Mouse (Mus musculus): ENCODE measurements around the gene Hist1h4h. TPM values are rescaled to one million over a fixed set of nuclear protein-coding genes. Genes with fewer than 3 reads are reported as not detected.
"Not testable (repeated sequence)": the region's sequence is repeated elsewhere in the genome, so short reads cannot be mapped to it uniquely, and the experiment has no call there.

Hist1h4h gene
- polyA plus RNA-seq, 1 experiment: 16.9 TPM

- Histone ChIP-seq H3K4me1 (ENCODE audit: control insufficient read depth, insufficient read depth, low read length) (no peaks in the 10 kb centered on the region), H3K9ac (ENCODE audit: low read depth, poor library complexity, severe bottlenecking) (peak overlapping the region; percentile 96), H3K9me3 (replicated peaks; ENCODE audit: control insufficient read depth, insufficient read depth, low read length, poor library complexity, severe bottlenecking) (no peaks in the 10 kb centered on the region), H3K4me3 (ENCODE audit: low read depth, low read length) (no peak overlapping the region), H3K27ac (ENCODE audit: insufficient read depth, low read length) (peak overlapping the region; percentile 44), H3K27me3 (ENCODE audit: control insufficient read depth, insufficient read depth, low read length, poor library complexity, severe bottlenecking) (no peaks in the 10 kb centered on the region), H3K36me3 (ENCODE audit: control insufficient read depth, insufficient read depth, low read length, poor library complexity, severe bottlenecking) (no peaks in the 10 kb centered on the region)
- TF ChIP-seq POLR2A (IDR thresholded peaks at IDR 0.05; ENCODE audit: insufficient read depth, low read length): no peak
- TF ChIP-seq EP300 (IDR thresholded peaks at IDR 0.05; ENCODE audit: insufficient read depth, low read depth, low read length): no peak
- TF ChIP-seq CTCF (IDR thresholded peaks at IDR 0.05; ENCODE audit: low read depth, low read length): no peak
Observed at GRCm38 (mm10) chr13:23572218-23573033, 41.6 kb downstream of the Hist1h4h start.

DNA sequence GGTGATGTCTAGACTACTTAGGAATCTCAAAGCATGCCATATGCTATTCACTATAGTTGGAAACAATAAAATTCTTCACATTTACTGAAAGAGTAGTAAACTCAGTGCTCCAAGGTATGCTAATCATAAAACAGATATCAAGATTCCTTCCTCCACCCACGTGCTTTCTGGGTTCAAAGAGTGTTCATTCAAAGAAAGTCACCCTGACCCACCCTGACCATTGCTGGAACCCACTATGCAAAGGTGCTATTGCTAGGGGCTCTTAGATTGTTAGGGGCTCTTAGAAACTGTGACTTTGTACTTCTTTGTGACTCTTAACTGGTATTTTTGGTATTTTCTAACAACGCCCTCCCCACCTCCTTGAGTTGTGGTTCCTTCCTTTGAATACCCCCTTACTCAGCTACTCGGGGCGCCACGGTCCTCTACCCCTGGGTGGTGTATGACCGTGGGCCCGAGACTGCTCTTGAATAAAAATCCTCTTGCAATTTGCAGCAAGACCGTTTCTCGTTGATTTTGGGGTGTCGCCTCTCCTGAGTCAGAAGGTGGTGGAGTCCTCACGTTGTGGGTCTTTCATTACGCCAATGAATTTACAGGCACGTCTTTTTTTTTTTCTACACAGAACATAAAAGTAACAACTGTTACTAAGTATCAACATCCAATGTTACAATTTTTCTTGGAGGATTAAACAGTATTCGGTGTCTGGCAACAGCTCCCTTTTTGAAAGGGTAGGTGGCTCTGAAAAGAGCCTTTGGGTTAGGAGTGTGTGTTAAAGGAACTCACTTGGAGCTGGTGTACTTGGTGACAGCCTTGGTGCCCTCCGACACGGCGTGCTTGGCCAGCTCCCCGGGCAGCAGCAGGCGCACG, 42.4 kb downstream of the Hist1h4h start:
- peak overlapping the region; percentile 72 for H3K4me3 ChIP-seq (ENCODE audit: low read depth, low read length)
- not testable (repeated sequence) for H3K36me3 ChIP-seq (ENCODE audit: control insufficient read depth, insufficient read depth, low read length, poor library complexity, severe bottlenecking); H3K4me1 ChIP-seq (ENCODE audit: control insufficient read depth, insufficient read depth, low read length); H3K27me3 ChIP-seq (ENCODE audit: control insufficient read depth, insufficient read depth, low read length, poor library complexity, severe bottlenecking); H3K9me3 ChIP-seq (replicated peaks; ENCODE audit: control insufficient read depth, insufficient read depth, low read length, poor library complexity, severe bottlenecking)
- peak overlapping the region; percentile 97 for H3K27ac ChIP-seq (ENCODE audit: insufficient read depth, low read length)
- peak overlapping the region; percentile 96 for H3K9ac ChIP-seq (ENCODE audit: low read depth, poor library complexity, severe bottlenecking)

DNA sequence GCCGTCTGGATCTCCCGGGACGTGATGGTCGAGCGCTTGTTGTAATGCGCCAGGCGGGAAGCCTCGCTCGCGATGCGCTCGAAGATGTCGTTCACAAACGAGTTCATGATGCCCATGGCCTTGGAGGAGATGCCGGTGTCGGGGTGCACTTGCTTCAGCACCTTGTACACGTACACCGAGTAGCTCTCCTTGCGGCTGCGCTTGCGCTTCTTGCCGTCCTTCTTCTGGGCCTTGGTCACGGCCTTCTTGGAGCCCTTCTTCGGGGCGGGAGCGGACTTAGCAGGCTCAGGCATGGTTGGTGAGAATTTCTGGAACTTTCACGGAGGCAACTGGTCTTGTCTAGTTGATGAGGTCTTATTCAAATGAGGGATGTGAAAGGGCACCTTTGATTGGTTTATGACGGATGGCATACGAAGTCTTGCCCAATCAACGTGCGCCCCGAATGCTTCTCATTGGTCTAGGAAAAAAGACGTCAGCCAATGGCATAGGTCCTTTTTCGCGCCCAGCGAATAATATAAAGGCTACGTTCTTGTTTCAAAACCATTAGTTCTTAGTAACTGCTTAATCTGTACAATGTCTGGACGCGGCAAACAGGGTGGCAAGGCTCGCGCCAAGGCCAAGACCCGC, 43.2 kb downstream of the Hist1h4h start, which contains the start of the genes Hist1h2bf and Hist1h2ad:
Gene Hist1h2bf, minus strand, starts transcription at position 299 of the 627 bp plus-strand sequence.
Gene Hist1h2ad, plus strand, starts transcription at position 484 of the 627 bp plus-strand sequence.
- not testable (repeated sequence) for H3K9me3 ChIP-seq (replicated peaks; ENCODE audit: control insufficient read depth, insufficient read depth, low read length, poor library complexity, severe bottlenecking); H3K4me1 ChIP-seq (ENCODE audit: control insufficient read depth, insufficient read depth, low read length); H3K36me3 ChIP-seq (ENCODE audit: control insufficient read depth, insufficient read depth, low read length, poor library complexity, severe bottlenecking); H3K27me3 ChIP-seq (ENCODE audit: control insufficient read depth, insufficient read depth, low read length, poor library complexity, severe bottlenecking)
- Histone ChIP-seq H3K9ac (ENCODE audit: low read depth, poor library complexity, severe bottlenecking) (peak within 1 kb of the TSS; percentile 96), H3K4me3 (ENCODE audit: low read depth, low read length) (peak within 1 kb of the TSS; percentile 72), H3K27ac (ENCODE audit: insufficient read depth, low read length) (peak within 1 kb of the TSS; percentile 97)

GRCm38 (mm10) chr13:23574546-23575170, 43.8 kb downstream of the Hist1h4h start:
- Histone ChIP-seq H3K4me3 (ENCODE audit: low read depth, low read length) (peak overlapping the region; percentile 59), H3K27ac (ENCODE audit: insufficient read depth, low read length) (peak overlapping the region; percentile 96), H3K9ac (ENCODE audit: low read depth, poor library complexity, severe bottlenecking) (peak overlapping the region; percentile 82)
- H3K27me3 ChIP-seq (ENCODE audit: control insufficient read depth, insufficient read depth, low read length, poor library complexity, severe bottlenecking); H3K9me3 ChIP-seq (replicated peaks; ENCODE audit: control insufficient read depth, insufficient read depth, low read length, poor library complexity, severe bottlenecking); H3K36me3 ChIP-seq (ENCODE audit: control insufficient read depth, insufficient read depth, low read length, poor library complexity, severe bottlenecking); H3K4me1 ChIP-seq (ENCODE audit: control insufficient read depth, insufficient read depth, low read length): not testable (repeated sequence)
- peak; percentile 91 for TF ChIP-seq POLR2A (IDR thresholded peaks at IDR 0.05; ENCODE audit: insufficient read depth, low read length)

- Histone ChIP-seq H3K4me1 (ENCODE audit: control insufficient read depth, insufficient read depth, low read length) (no peaks in the 10 kb centered on the region), H3K36me3 (ENCODE audit: control insufficient read depth, insufficient read depth, low read length, poor library complexity, severe bottlenecking) (no peaks in the 10 kb centered on the region), H3K9ac (ENCODE audit: low read depth, poor library complexity, severe bottlenecking) (peak within 1 kb of the TSS; percentile 82), H3K27me3 (ENCODE audit: control insufficient read depth, insufficient read depth, low read length, poor library complexity, severe bottlenecking) (no peaks in the 10 kb centered on the region), H3K4me3 (ENCODE audit: low read depth, low read length) (peak within 1 kb of the TSS; percentile 85), H3K9me3 (replicated peaks; ENCODE audit: control insufficient read depth, insufficient read depth, low read length, poor library complexity, severe bottlenecking) (no peaks in the 10 kb centered on the region), H3K27ac (ENCODE audit: insufficient read depth, low read length) (peak within 1 kb of the TSS; percentile 96)
- TF ChIP-seq CTCF (IDR thresholded peaks at IDR 0.05; ENCODE audit: low read depth, low read length): no peak
- no peak for TF ChIP-seq POLR2A (IDR thresholded peaks at IDR 0.05; ENCODE audit: insufficient read depth, low read length)
- no peak for TF ChIP-seq EP300 (IDR thresholded peaks at IDR 0.05; ENCODE audit: insufficient read depth, low read depth, low read length)
Observed at GRCm38 (mm10) chr13:23575271-23575851, 44.5 kb downstream of the Hist1h4h start, which contains the start of gene Hist1h3d. Gene Hist1h3d, plus strand, starts transcription at chr13:23575763.
